Mouse (Mus musculus): ENCODE results near the gene Rab8b. TPM values are rescaled to one million over a fixed set of nuclear protein-coding genes. Genes with fewer than 3 reads are reported as not detected.

Rab8b gene
- polyA plus RNA-seq, 1 experiment, result 15.3 TPM

GRCm38 (mm10) chr9:66859523-66859922 is 60.0 kb downstream of the Rab8b start:
- 97% methylated on average over 5 of the region's 5 CpGs for WGBS
- DNase-seq, result no peak

GRCm38 (mm10) chr9:66855865-66856264 is 63.6 kb downstream of the Rab8b start:
- Histone ChIP-seq H3K27me3 (ENCODE audit: control insufficient read depth, insufficient read depth, low read length) (no peaks in the 10 kb centered on the region), H3K4me3 (replicated peaks; ENCODE audit: insufficient read depth, low read depth, low read length) (no peak overlapping the region), H3K4me1 (ENCODE audit: control insufficient read depth, insufficient read depth, low read length) (no peaks in the 10 kb centered on the region), H3K27ac (ENCODE audit: insufficient read depth, low read length) (no peak overlapping the region)
- no peak for DNase-seq
- 83% methylated on average over 7 of the region's 7 CpGs for WGBS
- no peak for TF ChIP-seq CTCF (IDR thresholded peaks at IDR 0.05; ENCODE audit: borderline replicate concordance, insufficient read depth, low read depth, low read length)

More at GRCm38 (mm10) chr9:66859523-66859922, 60.0 kb downstream of the Rab8b start:
- TF ChIP-seq CTCF (IDR thresholded peaks at IDR 0.05; ENCODE audit: borderline replicate concordance, insufficient read depth, low read depth, low read length) (no peak), POLR2A (IDR thresholded peaks at IDR 0.05; ENCODE audit: borderline replicate concordance, insufficient read depth, low read length) (no peak)
- Histone ChIP-seq H3K4me1 (ENCODE audit: control insufficient read depth, insufficient read depth, low read length) (no peaks in the 10 kb centered on the region), H3K27me3 (ENCODE audit: control insufficient read depth, insufficient read depth, low read length) (no peaks in the 10 kb centered on the region), H3K27ac (ENCODE audit: insufficient read depth, low read length) (no peak overlapping the region), H3K4me3 (replicated peaks; ENCODE audit: insufficient read depth, low read depth, low read length) (no peak overlapping the region)

GRCm38 (mm10) chr9:66852592-66852991 is 66.9 kb downstream of the Rab8b start:
- 51% methylated on average over 6 of the region's 6 CpGs for WGBS
- H3K27me3 ChIP-seq (ENCODE audit: control insufficient read depth, insufficient read depth, low read length), result no peaks in the 10 kb centered on the region
- DNase-seq, result no peak
- H3K4me1 ChIP-seq (ENCODE audit: control insufficient read depth, insufficient read depth, low read length), result no peaks in the 10 kb centered on the region
- TF ChIP-seq CTCF (IDR thresholded peaks at IDR 0.05; ENCODE audit: borderline replicate concordance, insufficient read depth, low read depth, low read length) (no peak), POLR2A (IDR thresholded peaks at IDR 0.05; ENCODE audit: borderline replicate concordance, insufficient read depth, low read length) (no peak)
- no peak overlapping the region for H3K4me3 ChIP-seq (replicated peaks; ENCODE audit: insufficient read depth, low read depth, low read length)
- no peak overlapping the region for H3K27ac ChIP-seq (ENCODE audit: insufficient read depth, low read length)

- no peak for DNase-seq
- H3K4me3 ChIP-seq (replicated peaks; ENCODE audit: insufficient read depth, low read depth, low read length), result no peak overlapping the region
- WGBS, result 89% methylated on average over 5 of the region's 5 CpGs
- no peak for TF ChIP-seq CTCF (IDR thresholded peaks at IDR 0.05; ENCODE audit: borderline replicate concordance, insufficient read depth, low read depth, low read length)
- no peak for TF ChIP-seq POLR2A (IDR thresholded peaks at IDR 0.05; ENCODE audit: borderline replicate concordance, insufficient read depth, low read length)
- no peak overlapping the region for H3K27ac ChIP-seq (ENCODE audit: insufficient read depth, low read length)
- H3K27me3 ChIP-seq (ENCODE audit: control insufficient read depth, insufficient read depth, low read length), result no peaks in the 10 kb centered on the region
- no peaks in the 10 kb centered on the region for H3K4me1 ChIP-seq (ENCODE audit: control insufficient read depth, insufficient read depth, low read length)
These were observed 68.5 kb downstream of the Rab8b start for GRCm38 (mm10) chr9:66850966-66851365.

DNA sequence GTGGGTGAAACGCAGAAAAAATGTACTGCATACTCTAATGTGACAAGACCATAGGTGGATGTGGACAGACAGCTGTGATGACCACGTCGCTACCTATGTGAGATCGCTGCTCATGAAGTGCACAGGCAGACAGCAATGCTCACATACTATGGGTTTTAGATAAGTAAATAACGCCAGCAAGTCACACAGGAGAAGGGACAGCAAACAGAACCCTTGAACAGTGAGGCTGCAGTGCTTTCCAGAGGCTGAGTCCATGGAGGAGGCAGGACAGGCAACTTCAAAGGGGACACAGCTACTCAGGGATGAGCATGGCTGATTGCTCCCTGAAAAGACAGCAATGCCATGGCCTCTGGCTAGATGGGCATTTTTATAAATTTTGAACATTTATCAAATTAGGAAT is 72.7 kb downstream of the Rab8b start:
- H3K4me3 ChIP-seq (replicated peaks; ENCODE audit: insufficient read depth, low read depth, low read length), result no peak overlapping the region
- DNase-seq, result no peak
- TF ChIP-seq POLR2A (IDR thresholded peaks at IDR 0.05; ENCODE audit: borderline replicate concordance, insufficient read depth, low read length) (no peak), CTCF (IDR thresholded peaks at IDR 0.05; ENCODE audit: borderline replicate concordance, insufficient read depth, low read depth, low read length) (no peak)
- no peaks in the 10 kb centered on the region for H3K4me1 ChIP-seq (ENCODE audit: control insufficient read depth, insufficient read depth, low read length)
- WGBS, result 96% methylated on average over 5 of the region's 5 CpGs
- H3K27me3 ChIP-seq (ENCODE audit: control insufficient read depth, insufficient read depth, low read length), result no peaks in the 10 kb centered on the region
- H3K27ac ChIP-seq (ENCODE audit: insufficient read depth, low read length), result no peak overlapping the region

DNA sequence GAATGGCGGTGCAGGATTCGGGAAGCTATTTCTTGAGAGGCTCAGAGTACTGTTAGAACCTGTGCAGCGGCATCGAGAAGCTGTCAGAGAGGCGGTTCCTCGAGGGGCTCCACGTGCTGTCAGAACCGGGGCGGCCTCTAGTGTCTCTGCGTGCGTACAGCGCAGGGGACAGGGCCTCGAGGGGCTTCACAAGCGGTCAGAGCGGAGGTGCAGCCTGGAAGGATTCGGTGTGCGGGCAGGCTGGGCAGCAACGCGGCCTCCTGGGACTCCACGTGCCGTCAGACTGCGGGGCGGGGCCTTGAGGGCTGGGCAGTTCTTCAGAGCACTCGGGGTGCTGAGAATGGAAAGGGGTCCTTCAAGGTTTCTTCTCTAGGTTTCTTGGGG is 84.4 kb downstream of the Rab8b start:
- Histone ChIP-seq H3K27ac (ENCODE audit: insufficient read depth, low read length) (no peak overlapping the region), H3K4me3 (replicated peaks; ENCODE audit: insufficient read depth, low read depth, low read length) (peak overlapping the region; percentile 99), H3K4me1 (ENCODE audit: control insufficient read depth, insufficient read depth, low read length) (no peaks in the 10 kb centered on the region), H3K27me3 (ENCODE audit: control insufficient read depth, insufficient read depth, low read length) (no peaks in the 10 kb centered on the region)
- no peak for DNase-seq
- under 1% methylated on average over 24 of the region's 24 CpGs for WGBS
- 0 out of 2 replicates have a peak, but pooled peaks have one; percentile 17 for TF ChIP-seq POLR2A (IDR thresholded peaks at IDR 0.05; ENCODE audit: borderline replicate concordance, insufficient read depth, low read length)
- no peak for TF ChIP-seq CTCF (IDR thresholded peaks at IDR 0.05; ENCODE audit: borderline replicate concordance, insufficient read depth, low read depth, low read length)

DNA sequence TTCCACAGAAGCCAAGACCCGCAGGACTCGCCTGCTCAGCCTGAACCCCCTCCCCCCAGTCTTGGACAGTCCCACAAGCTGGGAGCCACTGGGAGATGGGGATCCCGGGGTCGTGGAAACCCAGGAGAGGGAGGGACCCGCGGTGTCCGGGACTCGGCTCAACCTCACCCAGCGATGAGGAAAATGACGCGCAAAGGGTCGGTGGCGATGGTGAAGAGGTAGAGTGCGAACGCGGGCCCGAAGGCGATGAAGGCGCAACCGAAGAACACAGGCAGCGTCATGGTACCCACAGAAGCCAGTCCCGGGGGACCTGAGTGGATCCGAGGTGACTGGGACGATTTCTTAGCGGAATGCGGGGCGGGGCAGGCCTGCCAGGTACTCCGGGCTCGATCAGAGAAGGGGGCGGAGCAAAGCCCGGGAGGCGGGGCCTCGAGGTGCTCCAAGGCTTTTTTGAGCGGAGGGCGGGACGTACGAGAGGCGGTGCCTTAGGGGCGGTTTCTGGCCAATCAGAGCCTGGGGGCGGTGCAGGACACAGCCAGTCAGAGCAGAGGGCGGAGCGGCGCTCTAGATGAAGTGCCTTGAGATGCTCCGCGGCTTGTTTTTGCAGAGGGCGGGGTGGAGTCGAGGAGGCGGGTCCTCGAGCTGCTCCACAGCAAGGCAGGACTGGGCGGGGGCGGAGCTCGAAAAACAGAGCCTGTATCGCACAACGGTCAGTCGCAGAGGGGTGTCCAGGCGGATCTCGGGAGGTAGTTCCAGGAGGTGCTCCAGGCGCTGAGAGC is 85.0 kb downstream of the Rab8b start, which contains the start of gene Aph1c:
Aph1c (minus strand) TSS at position 409 of the 779 bp plus-strand sequence.
- no peak within 1 kb of the TSS for H3K27ac ChIP-seq (ENCODE audit: insufficient read depth, low read length)
- peak; percentile 98 to 99 for DNase-seq
- H3K4me3 ChIP-seq (replicated peaks; ENCODE audit: insufficient read depth, low read depth, low read length), result peak within 1 kb of the TSS; percentile 99
- under 1% methylated on average over 58 of the region's 58 CpGs for WGBS
- TF ChIP-seq POLR2A (IDR thresholded peaks at IDR 0.05; ENCODE audit: borderline replicate concordance, insufficient read depth, low read length) (no peak; the same call in 1 of the 2 replicates), CTCF (IDR thresholded peaks at IDR 0.05; ENCODE audit: borderline replicate concordance, insufficient read depth, low read depth, low read length) (no peak)
- H3K27me3 ChIP-seq (ENCODE audit: control insufficient read depth, insufficient read depth, low read length), result no peaks in the 10 kb centered on the region
- H3K4me1 ChIP-seq (ENCODE audit: control insufficient read depth, insufficient read depth, low read length), result no peaks in the 10 kb centered on the region

GRCm38 (mm10) chr9:66833851-66834250 is 85.6 kb downstream of the Rab8b start:
- H3K27me3 ChIP-seq (ENCODE audit: control insufficient read depth, insufficient read depth, low read length), result no peaks in the 10 kb centered on the region
- WGBS, result 20% methylated on average over 7 of the region's 7 CpGs
- no peak overlapping the region for H3K27ac ChIP-seq (ENCODE audit: insufficient read depth, low read length)
- peak in 1 of 2 experiments; percentile 26 for DNase-seq
- no peaks in the 10 kb centered on the region for H3K4me1 ChIP-seq (ENCODE audit: control insufficient read depth, insufficient read depth, low read length)
- TF ChIP-seq CTCF (IDR thresholded peaks at IDR 0.05; ENCODE audit: borderline replicate concordance, insufficient read depth, low read depth, low read length) (no peak), POLR2A (IDR thresholded peaks at IDR 0.05; ENCODE audit: borderline replicate concordance, insufficient read depth, low read length) (no peak)
- H3K4me3 ChIP-seq (replicated peaks; ENCODE audit: insufficient read depth, low read depth, low read length), result peak overlapping the region; percentile 99

Measured in cerebellum, adult 2 months (tissue).